Mouse (Mus musculus) olfactory bulb, adult 2 months (tissue): ENCODE data around the gene Tex21.

ENCODE experiments used
- CTCF ChIP-seq: fragments of 200-500 bp; IDR thresholded peaks from 2 replicates; pipeline ENCODE4 v1.5.1; 2012; ENCODE audit warnings: low read depth, mild to moderate bottlenecking, low read length, moderate library complexity; ENCODE audit not compliant: insufficient read depth
- POLR2A ChIP-seq: fragments of 200-500 bp; IDR thresholded peaks from 2 replicates; pipeline ENCODE4 v1.6.1; 2012; ENCODE audit warnings: mild to moderate bottlenecking, low read depth, low read length, moderate library complexity; ENCODE audit not compliant: insufficient read depth

- TF ChIP-seq POLR2A (no peak), CTCF (no peak)
These were observed 36.1 kb upstream of the Tex21 start for GRCm38 (mm10) chr12:76282532-76283173.
